Mouse (Mus musculus): ENCODE results near the gene Rnf34.

GRCm38 (mm10) chr5:122899777-122900557, 50.1 kb downstream of the Rnf34 start:
- TF ChIP-seq POLR2A (IDR thresholded peaks at IDR 0.05; ENCODE audit: low read depth, low read length) (0 out of 2 replicates have a peak, but pooled peaks have one; percentile 14), CTCF (IDR thresholded peaks at IDR 0.05; ENCODE audit: extremely low read depth, insufficient read length, insufficient replicate concordance, low read depth, low read length) (no peak)

All from small intestine, adult 2 months (tissue).